Mouse (Mus musculus): Measurements from ENCODE around the gene Tmub1. TPM values are rescaled to one million over a fixed set of nuclear protein-coding genes. Genes with fewer than 3 reads are reported as not detected.

The Tmub1 gene
- polyA plus RNA-seq, 1 experiment from 2014 or later, result 18.9 TPM

- peak; percentile 28; the same call in 1 of the 2 replicates for ATAC-seq (ENCODE audit: insufficient number of reproducible peaks, low FRiP score)
- peaks cover 23% of the 10 kb centered on the region for H3K4me1 ChIP-seq (replicated peaks)
- no peak overlapping the region for H3K4me2 ChIP-seq
- H3K27ac ChIP-seq (ENCODE audit: poor library complexity, severe bottlenecking), result no peak overlapping the region
- H3K9ac ChIP-seq, result no peak overlapping the region
- 0 out of 2 replicates have a peak, but pooled peaks cover 13% of the 10 kb centered on the region for H3K27me3 ChIP-seq (replicated peaks)
- WGBS, result 10% methylated on average over 4 of the region's 4 CpGs
- H3K4me3 ChIP-seq, result no peak overlapping the region
- H3K9me3 ChIP-seq (replicated peaks), result no peaks in the 10 kb centered on the region
- peaks cover 79% of the 10 kb centered on the region for H3K36me3 ChIP-seq
Measured at GRCm38 (mm10) chr5:24481647-24482046, 34.0 kb upstream of the Tmub1 start.

GRCm38 (mm10) chr5:24477909-24478308, 30.3 kb upstream of the Tmub1 start:
- no peaks in the 10 kb centered on the region for H3K9me3 ChIP-seq (replicated peaks)
- H3K9ac ChIP-seq, result no peak overlapping the region
- H3K4me2 ChIP-seq, result no peak overlapping the region
- no peak overlapping the region for H3K4me3 ChIP-seq
- H3K27ac ChIP-seq (ENCODE audit: poor library complexity, severe bottlenecking), result no peak overlapping the region
- peaks cover 43% of the 10 kb centered on the region for H3K4me1 ChIP-seq (replicated peaks)
- peaks cover 62% of the 10 kb centered on the region for H3K36me3 ChIP-seq
- H3K27me3 ChIP-seq (replicated peaks), result peaks cover 6% of the 10 kb centered on the region; the same call in 1 of the 2 replicates
- WGBS, result 93% methylated on average over 9 of the region's 9 CpGs
- ATAC-seq (ENCODE audit: insufficient number of reproducible peaks, low FRiP score), result no peak

GRCm38 (mm10) chr5:24475476-24476241, 28.0 kb upstream of the Tmub1 start:
- peak overlapping the region; percentile 92 for H3K4me2 ChIP-seq
- no peaks in the 10 kb centered on the region for H3K9me3 ChIP-seq (replicated peaks)
- peaks cover 45% of the 10 kb centered on the region for H3K36me3 ChIP-seq
- H3K4me1 ChIP-seq (replicated peaks), result peaks cover 40% of the 10 kb centered on the region
- no peak for ATAC-seq (ENCODE audit: insufficient number of reproducible peaks, low FRiP score)
- H3K27me3 ChIP-seq (replicated peaks), result peaks cover 6% of the 10 kb centered on the region; the same call in 1 of the 2 replicates
- H3K4me3 ChIP-seq, result peak overlapping the region; percentile 53; the same call in 1 of the 2 replicates
- H3K9ac ChIP-seq, result peak overlapping the region; percentile 74; the same call in 1 of the 2 replicates
- whole genome bisulfite sequencing, result 57% methylated on average over 6 of the region's 6 CpGs
- H3K27ac ChIP-seq (ENCODE audit: poor library complexity, severe bottlenecking), result 0 out of 2 replicates have a peak overlapping the region, but pooled peaks have one; percentile 6

GRCm38 (mm10) chr5:24474723-24475261, 27.1 kb upstream of the Tmub1 start:
- ATAC-seq (ENCODE audit: insufficient number of reproducible peaks, low FRiP score), result peak; percentile 34; the same call in 1 of the 2 replicates
- Histone ChIP-seq H3K4me3 (peak overlapping the region; percentile 53), H3K36me3 (peaks cover 36% of the 10 kb centered on the region), H3K27me3 (replicated peaks) (peaks cover 6% of the 10 kb centered on the region; the same call in 1 of the 2 replicates), H3K27ac (ENCODE audit: poor library complexity, severe bottlenecking) (no peak overlapping the region), H3K9ac (peak overlapping the region; percentile 74), H3K9me3 (replicated peaks) (no peaks in the 10 kb centered on the region), H3K4me1 (replicated peaks) (peaks cover 45% of the 10 kb centered on the region), H3K4me2 (peak overlapping the region; percentile 92)
- 1% methylated on average over 65 of the region's 67 CpGs for WGBS

GRCm38 (mm10) chr5:24474025-24474722, 26.5 kb upstream of the Tmub1 start:
- Histone ChIP-seq H3K4me1 (replicated peaks) (peaks cover 48% of the 10 kb centered on the region), H3K9ac (peak overlapping the region; percentile 74), H3K27ac (ENCODE audit: poor library complexity, severe bottlenecking) (no peak overlapping the region), H3K36me3 (peaks cover 30% of the 10 kb centered on the region), H3K4me3 (peak overlapping the region; percentile 53), H3K9me3 (replicated peaks) (no peaks in the 10 kb centered on the region), H3K4me2 (peak overlapping the region; percentile 92), H3K27me3 (replicated peaks) (peaks cover 6% of the 10 kb centered on the region; the same call in 1 of the 2 replicates)
- peak; percentile 12; the same call in 1 of the 2 replicates for ATAC-seq (ENCODE audit: insufficient number of reproducible peaks, low FRiP score)
- 1% methylated on average over 77 of the region's 77 CpGs for WGBS

GRCm38 (mm10) chr5:24472884-24473619, 25.4 kb upstream of the Tmub1 start:
- H3K36me3 ChIP-seq, result peaks cover 19% of the 10 kb centered on the region
- peak overlapping the region; percentile 7; the same call in 1 of the 2 replicates for H3K4me3 ChIP-seq
- WGBS, result 30% methylated on average over 7 of the region's 7 CpGs
- no peaks in the 10 kb centered on the region for H3K9me3 ChIP-seq (replicated peaks)
- no peak for ATAC-seq (ENCODE audit: insufficient number of reproducible peaks, low FRiP score)
- peaks cover 48% of the 10 kb centered on the region for H3K4me1 ChIP-seq (replicated peaks)
- peak overlapping the region; percentile 38 for H3K4me2 ChIP-seq
- H3K9ac ChIP-seq, result peak overlapping the region; percentile 31; the same call in 1 of the 2 replicates
- 0 out of 2 replicates have a peak overlapping the region, but pooled peaks have one; percentile 23 for H3K27ac ChIP-seq (ENCODE audit: poor library complexity, severe bottlenecking)
- H3K27me3 ChIP-seq (replicated peaks), result peaks cover 6% of the 10 kb centered on the region; the same call in 1 of the 2 replicates

- no peak overlapping the region for H3K4me2 ChIP-seq
- no peaks in the 10 kb centered on the region for H3K9me3 ChIP-seq (replicated peaks)
- H3K27ac ChIP-seq (ENCODE audit: poor library complexity, severe bottlenecking), result no peak overlapping the region
- peaks cover 56% of the 10 kb centered on the region for H3K4me1 ChIP-seq (replicated peaks)
- no peak overlapping the region for H3K4me3 ChIP-seq
- H3K36me3 ChIP-seq, result no peaks in the 10 kb centered on the region
- peaks cover 6% of the 10 kb centered on the region; the same call in 1 of the 2 replicates for H3K27me3 ChIP-seq (replicated peaks)
- 8% methylated on average over 5 of the region's 5 CpGs for WGBS
- ATAC-seq (ENCODE audit: insufficient number of reproducible peaks, low FRiP score), result no peak; the same call in 1 of the 2 replicates
- no peak overlapping the region for H3K9ac ChIP-seq
Measured at GRCm38 (mm10) chr5:24470600-24470999, 22.9 kb upstream of the Tmub1 start.

- H3K9ac ChIP-seq, result no peak overlapping the region
Measured at GRCm38 (mm10) chr5:24466762-24467161, 19.1 kb upstream of the Tmub1 start.

GRCm38 (mm10) chr5:24455613-24456012, 8.0 kb upstream of the Tmub1 start:
- Histone ChIP-seq H3K36me3 (peaks cover 19% of the 10 kb centered on the region), H3K4me1 (replicated peaks) (peaks cover 43% of the 10 kb centered on the region), H3K4me2 (peak overlapping the region; percentile 19), H3K4me3 (no peak overlapping the region), H3K9ac (no peak overlapping the region), H3K9me3 (replicated peaks) (no peaks in the 10 kb centered on the region), H3K27ac (ENCODE audit: poor library complexity, severe bottlenecking) (peak overlapping the region; percentile 63; the same call in 1 of the 2 replicates), H3K27me3 (replicated peaks) (no peaks in the 10 kb centered on the region)
- no peak for ATAC-seq (ENCODE audit: insufficient number of reproducible peaks, low FRiP score)
- 66% methylated on average over 7 of the region's 7 CpGs for WGBS

More at GRCm38 (mm10) chr5:24466762-24467161, 19.1 kb upstream of the Tmub1 start:
- H3K4me3 ChIP-seq, result no peak overlapping the region
- 65% methylated on average over 12 of the region's 12 CpGs for WGBS
- H3K27ac ChIP-seq (ENCODE audit: poor library complexity, severe bottlenecking), result no peak overlapping the region
- peaks cover under 1% of the 10 kb centered on the region for H3K36me3 ChIP-seq
- H3K4me1 ChIP-seq (replicated peaks), result peaks cover 33% of the 10 kb centered on the region
- ATAC-seq (ENCODE audit: insufficient number of reproducible peaks, low FRiP score), result no peak
- H3K27me3 ChIP-seq (replicated peaks), result no peaks in the 10 kb centered on the region
- no peaks in the 10 kb centered on the region for H3K9me3 ChIP-seq (replicated peaks)
- no peak overlapping the region for H3K4me2 ChIP-seq

GRCm38 (mm10) chr5:24455076-24455475, 7.4 kb upstream of the Tmub1 start:
- H3K4me3 ChIP-seq, result no peak overlapping the region
- WGBS, result 59% methylated on average over 3 of the region's 3 CpGs
- no peaks in the 10 kb centered on the region for H3K9me3 ChIP-seq (replicated peaks)
- ATAC-seq (ENCODE audit: insufficient number of reproducible peaks, low FRiP score), result no peak
- no peaks in the 10 kb centered on the region for H3K27me3 ChIP-seq (replicated peaks)
- peak overlapping the region; percentile 19; the same call in 1 of the 2 replicates for H3K4me2 ChIP-seq
- peaks cover 43% of the 10 kb centered on the region for H3K4me1 ChIP-seq (replicated peaks)
- peaks cover 16% of the 10 kb centered on the region for H3K36me3 ChIP-seq
- no peak overlapping the region for H3K9ac ChIP-seq
- peak overlapping the region; percentile 63 for H3K27ac ChIP-seq (ENCODE audit: poor library complexity, severe bottlenecking)
